Mouse (Mus musculus) gastrocnemius, postnatal 4 days (tissue): ENCODE measurements around the gene Scn1b. TPM values are rescaled to one million over a fixed set of nuclear protein-coding genes. Genes with fewer than 3 reads are reported as not detected.

Source experiments
- total RNA-seq, 2 experiments: library from RNA; stranded (reverse); gene quantifications; 2 replicates each; pipeline ENCODE4 v1.2.3; 2021

Scn1b gene
- total RNA-seq, 2 experiments from 2014 or later = 90.6 to 98.1 TPM

Other genes with a start within 250 kb of the Scn1b start
- gene Cd22, start 246.7 kb downstream of the Scn1b start, total RNA-seq = under 1 TPM; 0.54 to 0.81 TPM
- gene Mag, start 212.1 kb downstream of the Scn1b start, total RNA-seq = 10 to 100 TPM; 11.8 to 12.3 TPM
- gene Hamp2, start 202.3 kb downstream of the Scn1b start, total RNA-seq = not detected
- gene Hamp, start 183.0 kb downstream of the Scn1b start, total RNA-seq = under 1 TPM in 1 of 2 experiments, not detected in 1; 0.78 TPM
- 10 to 100 TPM; 79.3 to 80.5 TPM for gene Usf2, start 170.2 kb downstream of the Scn1b start, total RNA-seq
- under 1 TPM; 0.74 to 0.75 TPM for gene Lsr, start 153.5 kb downstream of the Scn1b start, total RNA-seq
- under 1 TPM in 1 of 2 experiments, not detected in 1; 0.20 TPM for gene Fam187b, start 153.2 kb downstream of the Scn1b start, total RNA-seq
- gene Fxyd5, start 84.5 kb downstream of the Scn1b start, total RNA-seq = 10 to 100 TPM; 21.2 to 23.0 TPM
- 1 to 10 TPM; 2.3 to 3.8 TPM for gene Fxyd7, start 75.5 kb downstream of the Scn1b start, total RNA-seq
- 100 to 1,000 TPM; 587 to 732 TPM for gene Fxyd1, start 69.8 kb downstream of the Scn1b start, total RNA-seq
- 1 to 10 TPM; 7.9 to 9.6 TPM for gene Lgi4, start 67.7 kb downstream of the Scn1b start, total RNA-seq
- 1 to 10 TPM; 2.7 to 4.9 TPM for gene Fxyd3, start 50.3 kb downstream of the Scn1b start, total RNA-seq
- gene Hpn, start 11.7 kb downstream of the Scn1b start, total RNA-seq = 1 to 10 TPM; 3.9 to 4.2 TPM
- 10 to 100 TPM; 42.8 to 45.8 TPM for gene Gramd1a, start 28.9 kb upstream of the Scn1b start, total RNA-seq
- not detected for gene Scgb2b2, start 163.5 kb upstream of the Scn1b start, total RNA-seq
- not detected for gene Scgb1b2, start 164.8 kb upstream of the Scn1b start, total RNA-seq
- gene Scgb2b3, start 235.1 kb upstream of the Scn1b start, total RNA-seq = not detected
- not detected for gene Scgb1b3, start 248.6 kb upstream of the Scn1b start, total RNA-seq